Mouse (Mus musculus) naive thymus-derived CD4-positive, alpha-beta T cell, adult 5 months (primary cell): Measurements from ENCODE around the gene Tmem45b. TPM values are rescaled to one million over a fixed set of nuclear protein-coding genes. Genes with fewer than 3 reads are reported as not detected.

Experiments used
- polyA plus RNA-seq: library from polyadenylated mRNA; unstranded; fragments of 100-300 nt; shearing (Covaris generic); gene quantifications from one replicate; pipeline ENCODE4 v1.2.1, GENCODE M21; 2017

Tmem45b gene
- not detected for polyA plus RNA-seq

GRCm38 (mm10) chr9:31463692-31464474 is at the start of gene Tmem45b:
TSS of gene Tmem45b (minus strand) at chr9:31464462.

GRCm38 (mm10) chr9:31385947-31386354 is 78.3 kb downstream of the Tmem45b start, which contains the start of gene Nfrkb:
TSS of gene Nfrkb (plus strand) at chr9:31386192.

Other genes with a start within 250 kb of the Tmem45b start
- gene Prdm10, start 183.9 kb downstream of the Tmem45b start, polyA plus RNA-seq: 20.4 TPM
- gene Nfrkb, start 78.3 kb downstream of the Tmem45b start, polyA plus RNA-seq: 68.2 TPM